Comparison of ENCODE assay signal across 7 mouse cellular contexts in genomic region chr14:103778533-103779151, GRCm38 (mm10).
DNase-seq lines count a peak whose midpoint lies in the region; ATAC-seq and TF ChIP-seq lines count a peak whose summit lies in the region.

No protein-coding gene starts in this region.

- H3K36me3 ChIP-seq in forebrain, embryonic 12.5 days (replicated peaks), result no peaks in the 10 kb centered on the region
- no peaks in the 10 kb centered on the region for H3K36me3 ChIP-seq in kidney, postnatal 0 days (ENCODE audit: insufficient read depth, low read length)
- no peaks in the 10 kb centered on the region for H3K36me3 ChIP-seq in midbrain, postnatal 0 days (ENCODE audit: insufficient read depth, low read length)

- WGBS in forebrain, embryonic 12.5 days, result 11% methylated on average over 13 of the region's 13 CpGs
- WGBS in kidney, postnatal 0 days, result 42% methylated on average over 13 of the region's 13 CpGs
- 15% methylated on average over 13 of the region's 13 CpGs for WGBS in midbrain, postnatal 0 days

- H3K27ac ChIP-seq in forebrain, embryonic 12.5 days, result peak overlapping the region; percentile 91
- 0 out of 2 replicates have a peak overlapping the region, but pooled peaks have one; percentile 5 for H3K27ac ChIP-seq in kidney, postnatal 0 days
- peak overlapping the region; percentile 4 for H3K27ac ChIP-seq in midbrain, postnatal 0 days (ENCODE audit: low read depth, low read length)

- peaks cover 34% of the 10 kb centered on the region for H3K4me1 ChIP-seq in forebrain, embryonic 12.5 days
- H3K4me1 ChIP-seq in kidney, postnatal 0 days (replicated peaks; ENCODE audit: insufficient read depth, low read length), result no peaks in the 10 kb centered on the region
- H3K4me1 ChIP-seq in midbrain, postnatal 0 days (ENCODE audit: insufficient read depth, low read length), result no peaks in the 10 kb centered on the region

- H3K4me2 ChIP-seq in forebrain, embryonic 12.5 days, result peak overlapping the region; percentile 51
- peak overlapping the region; percentile 57 for H3K4me2 ChIP-seq in kidney, postnatal 0 days (ENCODE audit: low read length)
- peak overlapping the region; percentile 51 for H3K4me2 ChIP-seq in midbrain, postnatal 0 days (ENCODE audit: low read depth, low read length, poor library complexity, severe bottlenecking)

- H3K9me3 ChIP-seq in forebrain, embryonic 12.5 days, result no peaks in the 10 kb centered on the region
- H3K9me3 ChIP-seq in kidney, postnatal 0 days (replicated peaks; ENCODE audit: low read length), result no peaks in the 10 kb centered on the region
- no peaks in the 10 kb centered on the region for H3K9me3 ChIP-seq in midbrain, postnatal 0 days (ENCODE audit: low read length)

- peak; percentile 71 for ATAC-seq in forebrain, embryonic 12.5 days (ENCODE audit: low FRiP score)
- ATAC-seq in kidney, postnatal 0 days (replicated peaks; ENCODE audit: low FRiP score, low read depth), result no peak
- peak; percentile 79 for ATAC-seq in midbrain, postnatal 0 days (ENCODE audit: low FRiP score)
- no peak for ATAC-seq in megakaryocyte, adult 5-6 weeks (ENCODE audit: poor library complexity, severe bottlenecking)

- H3K4me3 ChIP-seq in forebrain, embryonic 12.5 days (replicated peaks), result peak overlapping the region; percentile 18
- peak overlapping the region; percentile 18 for H3K4me3 ChIP-seq in kidney, postnatal 0 days (replicated peaks; ENCODE audit: low read depth, low read length)
- H3K4me3 ChIP-seq in midbrain, postnatal 0 days (ENCODE audit: low read depth, low read length), result peak overlapping the region; percentile 25

- intact Hi-C loops in left cerebral cortex, postnatal 4 days (cut with DNase I), result no loop called here

- DNase-seq in left cerebral cortex, adult 11 months (ENCODE audit: low spot score), result peak; percentile 17
- DNase-seq in left cerebral cortex, postnatal 4 days, result no peak
- DNase-seq in kidney, postnatal 0 days (ENCODE audit: low spot score), result no peak
- peak; percentile 73 for DNase-seq in midbrain, postnatal 0 days (ENCODE audit: low spot score)
- no peak for DNase-seq in T-cell, adult 2 months (ENCODE audit: low spot score)

- TF ChIP-seq CTCF in kidney, postnatal 0 days (IDR thresholded peaks at IDR 0.05; ENCODE audit: low read depth), result no peak
- TF ChIP-seq CTCF in midbrain, postnatal 0 days (IDR thresholded peaks at IDR 0.05), result no peak

- no peaks in the 10 kb centered on the region for H3K27me3 ChIP-seq in forebrain, embryonic 12.5 days
- H3K27me3 ChIP-seq in kidney, postnatal 0 days (ENCODE audit: insufficient read depth, low read length), result no peaks in the 10 kb centered on the region
- no peaks in the 10 kb centered on the region for H3K27me3 ChIP-seq in midbrain, postnatal 0 days (ENCODE audit: insufficient read depth, low read length)

- H3K9ac ChIP-seq in forebrain, embryonic 12.5 days, result peak overlapping the region; percentile 45; the same call in 1 of the 2 replicates
- H3K9ac ChIP-seq in kidney, postnatal 0 days (ENCODE audit: low read depth, low read length), result no peak overlapping the region
- H3K9ac ChIP-seq in midbrain, postnatal 0 days (replicated peaks; ENCODE audit: low read length, poor library complexity, severe bottlenecking), result no peak overlapping the region

Comparison
In these comparisons a context has a peak if more than half of its experiments do, and no peak if none do; other contexts are left out.
1. DNase-seq: peak in left cerebral cortex, adult 11 months (single experiment) and midbrain, postnatal 0 days (single experiment); none in left cerebral cortex, postnatal 4 days (single experiment), kidney, postnatal 0 days (single experiment) and T-cell, adult 2 months (single experiment).
2. ATAC-seq: peak in forebrain, embryonic 12.5 days (single experiment) and midbrain, postnatal 0 days (single experiment); none in kidney, postnatal 0 days (single experiment) and megakaryocyte, adult 5-6 weeks (single experiment).
3. H3K27ac ChIP-seq: peak in every context shown above with its lines; median percentile 91 in forebrain, embryonic 12.5 days; 5 in kidney, postnatal 0 days; 4 in midbrain, postnatal 0 days.
4. Peak in every context shown above with its lines, with median percentiles within 50 percentile points of each other: H3K4me2 ChIP-seq and H3K4me3 ChIP-seq.